Mouse (Mus musculus) CD4-positive helper T cell, adult 2 months (primary cell): Measurements from ENCODE around the gene Tspo.

Source experiments
- DNase-seq: peaks from one replicate; pipeline ENCODE4 v3.0.0-alpha.2; 2012; ENCODE audit warnings: low read depth, missing footprints, low spot score

Gene Tspo

DNA sequence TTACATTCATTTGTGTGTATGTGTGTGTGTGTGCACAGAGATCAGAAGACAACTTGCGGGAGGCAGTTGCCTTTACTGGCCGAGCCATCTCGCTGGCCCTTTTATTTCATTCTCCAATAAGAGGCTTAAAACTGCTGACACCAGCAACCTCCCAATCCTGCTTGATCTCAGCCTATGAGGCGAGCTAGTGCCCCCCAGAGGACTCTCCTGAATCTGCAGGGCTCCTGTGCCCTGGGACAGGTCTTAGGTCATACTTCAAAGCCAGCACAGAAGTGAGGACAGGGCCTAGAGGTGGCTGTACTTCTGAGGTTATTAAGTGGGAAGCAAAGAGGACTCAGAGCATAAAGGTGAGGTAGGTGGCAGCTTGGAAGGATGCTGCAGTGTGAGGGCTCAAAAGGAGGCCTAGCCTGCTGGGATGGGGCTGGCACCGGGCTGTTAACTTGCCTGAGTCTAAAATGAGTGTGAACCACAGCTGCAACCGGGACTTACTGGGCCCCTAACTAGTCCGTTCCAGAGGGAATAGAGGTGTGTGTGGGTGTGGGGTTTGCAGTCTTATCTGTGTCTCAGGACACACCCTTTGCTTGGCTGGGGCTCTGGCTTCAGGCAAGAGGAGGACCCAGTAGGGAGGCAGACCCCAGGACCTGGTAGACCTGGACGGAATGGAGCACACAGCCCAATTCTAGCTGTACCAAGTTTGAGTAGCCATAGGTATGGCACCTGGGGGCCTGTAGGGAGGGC is 20.2 kb downstream of the Tspo start:
- DNase-seq, result peak; percentile 43

DNA sequence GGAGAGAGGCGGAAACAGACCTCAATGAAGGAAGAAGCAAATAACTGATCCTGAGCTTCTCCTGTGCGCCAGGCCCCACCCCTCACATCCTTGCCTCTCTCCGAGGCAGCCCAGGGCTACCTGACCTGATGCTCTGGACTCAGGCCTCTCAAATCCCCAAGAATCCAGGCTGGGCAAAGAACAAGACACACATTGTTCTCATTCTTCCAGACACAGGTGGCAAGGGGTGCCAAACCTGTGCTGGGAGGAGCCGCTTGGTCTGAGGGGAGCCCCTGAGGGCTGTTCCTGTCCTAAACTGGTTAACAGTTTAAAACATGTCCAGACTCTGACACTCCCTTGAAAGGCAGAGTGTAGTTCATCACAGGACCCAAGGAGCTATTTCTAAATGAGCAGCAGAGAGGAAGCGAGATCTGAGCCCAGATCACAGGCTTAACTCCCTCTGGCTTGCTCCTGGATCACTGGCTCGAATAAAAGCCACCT is 21.4 kb downstream of the Tspo start:
- DNase-seq, result no peak

- no peak for DNase-seq
These were observed 27.4 kb downstream of the Tspo start for GRCm38 (mm10) chr15:83590841-83591240.

DNA sequence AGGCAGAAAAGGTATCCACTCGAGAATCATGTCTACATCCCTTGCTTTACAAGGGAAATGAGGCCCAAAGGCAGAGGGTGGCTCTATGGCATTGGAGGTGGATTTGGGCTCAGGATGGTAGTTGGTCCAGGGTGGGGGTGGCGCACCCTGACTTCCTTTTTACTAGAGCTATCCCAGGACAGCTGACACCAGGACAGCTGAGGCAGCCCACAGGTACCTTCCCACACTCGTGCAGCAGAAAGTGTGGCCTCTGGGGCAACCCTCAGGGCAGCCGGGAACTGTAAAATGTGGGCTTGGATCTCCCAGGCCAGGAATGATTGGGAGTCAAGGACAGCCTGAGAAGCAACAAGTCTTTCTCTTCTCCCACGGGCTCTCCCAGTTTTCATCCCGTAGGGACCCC is 28.4 kb downstream of the Tspo start:
- DNase-seq, result no peak

DNA sequence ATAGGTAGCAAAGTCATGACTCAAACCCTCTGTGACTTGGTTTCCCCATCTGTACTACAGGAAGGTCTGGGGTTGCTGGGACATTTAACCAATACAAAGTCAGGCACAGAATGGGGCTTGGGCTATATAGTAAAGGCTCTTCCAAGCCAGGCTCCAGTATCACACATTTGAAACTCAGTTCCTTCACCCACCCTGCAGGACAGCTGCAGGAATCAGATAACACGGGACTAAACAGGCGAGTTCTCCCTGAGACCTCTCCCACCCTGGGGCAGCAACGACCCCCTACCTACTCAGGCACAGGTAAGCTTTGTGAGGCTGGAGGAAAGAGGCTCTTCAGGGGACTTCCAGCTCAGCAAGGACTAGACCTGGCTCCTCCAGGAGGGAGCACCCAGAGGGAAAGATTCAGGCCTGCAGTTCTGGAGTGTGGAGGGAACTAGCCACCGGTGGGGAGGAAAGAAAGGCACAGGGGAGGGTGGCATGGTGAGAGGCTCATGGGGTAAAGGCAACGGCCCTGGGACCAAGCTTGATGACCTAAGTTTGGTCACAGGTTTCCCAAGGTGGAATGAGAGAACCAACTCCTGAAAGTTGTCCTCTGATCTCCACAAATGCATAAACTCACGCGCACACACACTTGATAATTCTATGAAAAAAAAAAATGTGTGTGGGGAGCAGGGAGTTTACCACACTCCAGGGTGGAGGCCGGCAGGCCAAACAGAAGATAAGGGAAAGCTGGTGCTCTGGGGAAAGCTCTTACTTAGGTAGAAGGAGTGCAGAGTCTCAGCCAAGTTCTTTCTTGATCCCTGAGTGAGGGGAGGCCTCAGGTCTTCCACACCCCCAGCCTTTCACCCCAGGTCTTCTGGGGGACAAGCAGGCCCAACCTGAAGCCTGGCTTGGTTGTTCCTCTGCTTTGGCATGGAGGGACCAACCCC is 29.1 kb downstream of the Tspo start:
- DNase-seq, result no peak

DNA sequence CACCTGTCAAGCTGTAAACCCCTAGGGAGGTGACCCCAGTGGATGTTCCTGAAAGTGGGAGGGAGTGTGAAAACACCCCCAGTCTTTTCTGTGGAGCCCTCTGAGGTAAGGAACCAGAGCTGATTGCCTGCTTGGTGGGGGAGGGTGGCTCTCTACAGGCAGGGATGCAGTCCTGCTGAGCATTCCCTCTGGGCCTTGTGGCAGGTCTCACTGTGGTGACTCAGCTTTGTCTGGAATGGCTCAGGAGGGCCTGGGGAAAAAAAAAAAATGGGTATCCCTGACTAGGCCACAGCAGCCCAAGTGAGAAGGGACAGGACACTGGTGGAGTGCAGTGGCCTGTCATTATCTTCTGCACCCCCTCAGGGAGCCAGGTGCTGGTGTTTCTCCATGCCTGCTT is 29.8 kb downstream of the Tspo start:
- no peak for DNase-seq

DNA sequence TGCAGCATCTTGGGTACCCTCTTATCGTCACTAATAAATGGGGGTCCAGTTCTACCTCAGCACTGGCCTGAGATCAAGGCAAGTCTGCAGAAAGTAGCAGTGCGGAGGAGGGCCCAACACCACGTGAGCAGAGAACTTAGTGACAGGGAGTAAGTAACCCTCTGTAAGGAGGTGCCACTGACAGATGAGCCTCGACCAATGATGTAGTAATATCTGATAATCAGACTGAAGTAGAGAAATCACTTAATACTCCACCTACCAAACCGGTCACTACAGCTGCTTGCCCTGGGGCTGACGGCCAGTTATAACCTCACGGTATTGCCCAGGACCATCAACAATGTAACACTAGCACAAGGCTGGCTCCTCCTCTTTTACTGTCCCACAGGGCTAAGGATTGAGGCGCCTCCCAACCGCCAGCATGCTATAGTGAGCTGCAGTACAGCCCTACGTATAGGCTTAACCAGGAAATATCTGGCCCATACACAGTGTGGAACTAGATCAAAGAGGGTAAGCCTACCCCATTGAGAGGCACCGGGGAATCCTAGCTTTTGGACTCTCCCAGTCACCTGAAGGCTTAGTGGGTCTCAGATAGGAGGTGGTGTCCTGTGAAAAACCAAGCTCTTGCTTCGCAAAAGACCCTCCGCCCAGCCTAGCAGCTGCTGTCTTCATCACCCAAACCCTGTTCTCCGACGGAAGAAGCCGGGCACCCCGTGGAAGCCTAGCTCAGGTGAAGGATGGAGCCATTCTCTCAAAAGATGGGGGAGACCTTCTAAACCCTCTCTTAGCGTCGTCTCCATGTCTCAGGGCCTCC is 30.5 kb downstream of the Tspo start:
- DNase-seq, result peak; percentile 32

DNA sequence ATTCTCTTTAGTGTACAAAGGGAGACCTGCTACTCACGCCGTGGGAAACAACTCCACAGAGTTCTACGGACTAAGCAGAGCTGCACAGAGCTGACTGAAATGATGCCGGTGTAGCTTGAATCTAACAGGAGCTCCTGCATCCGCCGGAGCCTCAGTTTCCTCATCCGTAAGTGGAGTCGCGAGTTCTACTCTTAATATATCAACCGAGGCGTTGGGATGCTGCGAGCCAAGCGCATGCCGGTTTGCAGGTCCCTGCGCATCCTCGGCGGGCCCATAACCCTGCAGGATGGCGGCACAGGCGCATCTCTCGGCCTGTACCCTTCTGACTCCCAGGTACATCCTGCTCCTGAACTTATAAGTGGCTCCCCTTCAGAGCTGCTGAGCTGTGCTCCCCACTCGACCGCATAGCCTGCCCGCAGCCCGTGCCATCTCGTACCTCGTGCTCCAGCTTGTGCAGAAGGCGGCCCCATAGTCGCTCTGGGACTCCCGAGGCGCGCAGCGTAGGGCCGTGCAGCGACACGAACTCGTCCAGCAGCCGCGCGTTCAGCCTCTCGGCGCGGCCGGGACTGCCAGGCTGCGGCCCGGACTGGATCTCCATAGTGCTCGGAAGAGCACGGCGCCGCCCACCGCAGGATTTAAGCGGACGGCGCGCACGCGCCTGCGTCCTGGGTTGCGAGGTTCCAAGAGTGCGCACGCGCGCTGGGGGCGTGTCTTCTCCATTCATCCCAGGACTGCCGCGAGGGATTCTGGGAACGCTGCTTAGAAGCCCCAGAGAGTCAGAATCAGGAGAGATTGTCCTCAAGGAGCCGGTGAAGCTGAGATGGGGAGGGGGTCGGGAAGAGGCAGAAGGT is 31.3 kb downstream of the Tspo start, which contains the start of gene Ttll12:
Gene Ttll12 (minus strand): TSS at position 645 of the 851 bp plus-strand sequence.
- peak; percentile 88 for DNase-seq

DNA sequence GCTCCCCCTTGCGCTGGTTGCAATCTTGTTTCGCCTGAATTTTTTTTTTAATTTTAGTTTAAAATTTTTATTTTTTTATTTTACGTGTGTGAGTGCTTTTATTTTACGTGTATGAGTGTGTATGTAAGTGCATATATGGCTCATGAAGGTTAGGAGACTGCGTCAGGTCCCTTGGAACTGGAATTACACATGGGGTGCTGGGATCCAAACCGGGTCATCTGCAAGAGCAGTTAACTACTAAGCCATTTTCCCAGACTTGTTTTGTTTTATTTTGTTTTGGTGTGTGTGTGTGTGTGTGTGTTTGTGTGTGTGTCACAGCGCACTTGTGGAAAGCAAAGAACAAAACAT is 31.9 kb downstream of the Tspo start:
- DNase-seq, result no peak

- DNase-seq, result no peak
These were observed 33.4 kb downstream of the Tspo start for GRCm38 (mm10) chr15:83596833-83597232.

DNA sequence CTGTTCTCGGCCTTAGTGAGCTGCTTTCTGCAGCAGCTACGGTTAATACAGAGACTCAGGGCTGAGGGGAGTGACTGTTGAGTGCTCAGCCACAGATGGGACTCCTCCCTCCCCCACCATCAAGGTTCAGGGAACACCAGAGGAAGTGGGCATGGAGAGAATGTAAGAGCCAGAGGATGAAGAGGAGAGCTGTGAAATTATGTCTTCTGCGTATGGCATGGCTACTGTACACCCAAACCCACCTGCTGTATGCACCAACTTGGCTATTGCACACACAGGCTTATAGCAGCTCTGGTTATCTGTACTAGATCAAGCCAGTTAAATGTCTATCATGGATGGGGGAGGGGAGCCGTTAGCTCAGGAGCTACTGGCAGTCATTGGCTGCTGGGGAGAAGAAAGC is 37.8 kb downstream of the Tspo start:
- peak; percentile 33 for DNase-seq

DNA sequence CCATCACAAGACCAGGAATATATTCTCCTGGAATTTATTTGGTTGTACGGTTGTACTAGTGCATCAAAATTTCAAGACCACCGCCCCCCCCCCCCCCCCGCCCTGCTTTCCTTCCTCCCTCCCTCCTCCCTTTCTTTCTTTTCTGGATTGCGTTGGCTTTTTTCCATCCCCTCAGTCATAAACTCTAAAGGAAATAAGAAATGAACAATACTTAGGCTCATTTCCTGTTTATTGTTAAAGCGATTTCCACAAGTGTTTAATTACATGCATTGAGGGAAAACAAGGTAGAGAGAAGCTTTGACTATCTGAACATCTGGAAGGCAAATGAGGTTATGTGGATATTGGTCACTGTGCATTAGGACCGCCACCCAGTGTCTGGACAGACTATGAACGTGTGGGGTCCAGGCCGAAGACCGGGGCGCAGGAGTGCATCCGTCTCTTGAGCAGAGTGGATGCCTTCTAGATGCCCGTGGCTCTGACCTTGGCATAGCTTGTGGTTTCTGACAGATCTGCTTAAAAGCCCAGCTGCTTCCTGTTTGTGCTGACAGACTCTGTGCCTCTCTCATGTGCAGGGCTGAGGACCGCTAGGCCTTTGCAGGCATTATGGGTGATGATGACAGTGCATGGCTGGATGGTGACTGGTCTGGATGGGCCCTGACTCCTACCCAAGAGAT is 39.1 kb downstream of the Tspo start:
- peak; percentile 88 for DNase-seq

DNA sequence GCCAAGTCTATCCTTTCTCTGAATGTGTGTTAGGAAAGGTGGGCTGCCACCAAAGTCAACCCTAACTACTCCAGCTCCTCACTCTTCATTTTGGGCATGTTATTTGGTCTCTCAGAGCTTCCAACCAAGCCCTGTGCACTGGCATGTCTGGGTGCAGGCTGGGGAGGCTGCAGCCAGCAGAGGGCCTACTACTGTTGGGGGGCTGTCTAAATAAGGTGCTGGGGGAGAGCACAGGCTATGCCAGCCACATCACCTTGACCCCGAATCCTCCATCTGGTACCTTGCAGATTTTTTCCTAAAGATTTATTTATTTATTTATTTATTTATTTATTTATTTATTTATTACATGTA is 39.6 kb downstream of the Tspo start:
- no peak for DNase-seq

DNA sequence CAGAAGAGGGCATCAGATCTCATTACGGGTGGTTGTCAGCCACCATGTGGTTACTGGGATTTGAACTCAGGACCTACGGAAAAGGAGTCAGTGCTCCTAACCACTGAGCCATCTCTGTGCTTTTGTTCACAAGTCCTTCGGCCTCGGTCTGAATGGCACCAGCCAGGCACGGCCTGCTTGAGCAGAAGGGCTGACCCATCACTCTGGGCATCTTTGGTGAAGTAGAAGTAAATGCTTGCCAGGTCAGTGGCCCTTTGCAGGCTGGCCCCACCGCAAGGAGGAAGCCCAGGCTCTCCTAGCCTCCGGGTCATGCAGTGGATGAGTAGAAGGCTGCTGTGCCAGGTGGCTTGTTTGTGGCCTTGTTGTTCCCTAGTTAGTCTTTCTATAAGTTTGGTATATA is 40.0 kb downstream of the Tspo start:
- no peak for DNase-seq

GRCm38 (mm10) chr15:83606216-83606615 is 42.8 kb downstream of the Tspo start:
- DNase-seq, result no peak

GRCm38 (mm10) chr15:83606700-83607099 is 43.3 kb downstream of the Tspo start:
- no peak for DNase-seq

DNA sequence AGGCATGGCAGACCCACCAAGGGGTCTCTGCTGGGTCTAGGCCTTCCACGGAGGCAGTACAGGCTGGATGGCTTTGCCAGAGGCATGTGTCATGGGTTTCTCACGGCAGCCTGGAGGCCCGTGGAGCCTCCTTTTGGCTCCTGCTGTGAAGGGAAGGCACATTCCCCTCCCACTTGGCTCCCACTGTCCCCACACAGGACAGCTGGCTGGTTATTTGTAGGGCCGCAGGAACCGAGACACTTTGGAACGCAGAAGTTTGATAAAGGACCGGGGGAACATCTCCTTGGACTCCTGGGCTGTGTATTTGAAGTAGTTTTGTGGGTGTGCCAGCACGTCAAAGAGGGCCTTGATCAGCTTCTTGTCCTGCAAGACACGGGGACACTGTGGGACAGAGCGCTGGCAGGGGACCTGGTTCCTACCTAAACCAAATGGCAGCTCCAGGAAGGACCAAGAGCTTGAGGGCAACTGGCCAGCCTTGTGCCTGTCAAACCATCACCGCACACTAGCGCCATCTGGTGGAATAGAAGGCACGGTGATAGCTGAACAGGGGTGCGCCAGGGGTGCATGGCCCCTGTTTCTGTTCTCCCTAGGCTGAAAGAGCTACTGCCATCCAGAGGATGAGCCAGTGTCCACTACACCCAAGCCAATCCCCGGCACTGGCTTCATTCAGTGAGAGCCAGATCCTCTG is 43.9 kb downstream of the Tspo start:
- peak; percentile 69 for DNase-seq

DNA sequence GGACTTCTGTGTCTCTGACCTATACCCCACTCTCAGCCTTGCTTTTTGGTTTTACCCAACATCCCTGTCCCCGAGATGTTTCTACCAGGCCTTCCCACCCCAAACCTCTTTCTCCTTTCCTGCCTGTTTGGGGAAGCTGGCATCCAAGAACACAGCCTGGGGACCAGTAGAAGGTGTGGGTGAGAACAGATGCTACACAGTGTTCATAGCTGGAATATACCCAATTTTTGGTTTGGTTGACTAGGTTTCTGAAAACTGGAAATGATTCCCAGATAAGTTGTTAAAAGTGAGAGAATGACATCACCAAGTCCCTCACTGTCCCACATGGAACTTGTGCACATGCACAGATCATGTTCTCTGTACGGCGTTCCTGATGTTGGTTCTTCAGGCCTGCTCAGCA is 51.9 kb downstream of the Tspo start:
- no peak for DNase-seq
